Mouse (Mus musculus) liver, embryonic 13.5 days (tissue): ENCODE data around the gene Cbr3. TPM values are rescaled to one million over a fixed set of nuclear protein-coding genes. Genes with fewer than 3 reads are reported as not detected.
"Not testable (repeated sequence)": the region's sequence is repeated elsewhere in the genome, so short reads cannot be mapped to it uniquely, and the experiment has no call there.

ENCODE experiments used
- ATAC-seq: fragments of 200-750 bp; cut with Nextera tagmentation; 2 replicates; pipeline ENCODE4 v1.8.0; 2017; ENCODE audit warnings: low read depth, mild to moderate bottlenecking, moderate number of reproducible peaks, moderate library complexity
- DNase-seq: peaks from one replicate; pipeline ENCODE4 v3.0.0; 2022
- H3K27ac ChIP-seq: fragments of 300-500 bp; sonication (generic); 2 replicates; pipeline ENCODE4 v1.5.1; 2015; ENCODE audit warnings: moderate library complexity, mild to moderate bottlenecking, inconsistent platforms
- H3K27me3 ChIP-seq: fragments of 300-500 bp; sonication (generic); 2 replicates; pipeline ENCODE4 v1.6.1; 2015; ENCODE audit warnings: mild to moderate bottlenecking, inconsistent platforms
- H3K36me3 ChIP-seq: fragments of 300-500 bp; sonication (generic); 2 replicates; pipeline ENCODE4 v1.6.1; 2015; ENCODE audit warnings: mild to moderate bottlenecking, inconsistent platforms
- H3K4me1 ChIP-seq: fragments of 300-500 bp; sonication (generic); replicated peaks from 2 replicates; pipeline ENCODE4 v1.6.1; 2015; ENCODE audit warnings: inconsistent platforms
- H3K4me2 ChIP-seq: fragments of 300-500 bp; sonication (generic); 2 replicates; pipeline ENCODE4 v1.6.1; 2015; ENCODE audit warnings: inconsistent platforms, mild to moderate bottlenecking, moderate library complexity
- H3K4me3 ChIP-seq: fragments of 300-500 bp; sonication (generic); replicated peaks from 2 replicates; pipeline ENCODE4 v1.5.1; 2015; ENCODE audit warnings: mild to moderate bottlenecking, inconsistent platforms
- H3K9ac ChIP-seq: fragments of 300-500 bp; sonication (generic); 2 replicates; pipeline ENCODE4 v1.6.1; 2015; ENCODE audit warnings: mild to moderate bottlenecking, inconsistent platforms
- H3K9me3 ChIP-seq: fragments of 300-500 bp; sonication (generic); replicated peaks from 2 replicates; pipeline ENCODE4 v1.6.1; 2016; ENCODE audit warnings: inconsistent platforms
- WGBS: fragments of 180-500 bp; shearing (Covaris S2); methylation state at CpG from one replicate; pipeline ENCODE4 v1.1.7; 2015; ENCODE audit not compliant: insufficient replicate concordance; 5-methylcytosine and 5-hydroxymethylcytosine counted together
- polyA plus RNA-seq: library from polyadenylated mRNA; unstranded; fragments of >200 nt; fragmentation: Nextera tagmentation; extraction: Ambion mirVana; gene quantifications from 2 replicates; pipeline ENCODE4 v1.2.1, GENCODE M21; 2015

Gene Cbr3
- polyA plus RNA-seq, 1 experiment from 2014 or later = 0.16 TPM

DNA sequence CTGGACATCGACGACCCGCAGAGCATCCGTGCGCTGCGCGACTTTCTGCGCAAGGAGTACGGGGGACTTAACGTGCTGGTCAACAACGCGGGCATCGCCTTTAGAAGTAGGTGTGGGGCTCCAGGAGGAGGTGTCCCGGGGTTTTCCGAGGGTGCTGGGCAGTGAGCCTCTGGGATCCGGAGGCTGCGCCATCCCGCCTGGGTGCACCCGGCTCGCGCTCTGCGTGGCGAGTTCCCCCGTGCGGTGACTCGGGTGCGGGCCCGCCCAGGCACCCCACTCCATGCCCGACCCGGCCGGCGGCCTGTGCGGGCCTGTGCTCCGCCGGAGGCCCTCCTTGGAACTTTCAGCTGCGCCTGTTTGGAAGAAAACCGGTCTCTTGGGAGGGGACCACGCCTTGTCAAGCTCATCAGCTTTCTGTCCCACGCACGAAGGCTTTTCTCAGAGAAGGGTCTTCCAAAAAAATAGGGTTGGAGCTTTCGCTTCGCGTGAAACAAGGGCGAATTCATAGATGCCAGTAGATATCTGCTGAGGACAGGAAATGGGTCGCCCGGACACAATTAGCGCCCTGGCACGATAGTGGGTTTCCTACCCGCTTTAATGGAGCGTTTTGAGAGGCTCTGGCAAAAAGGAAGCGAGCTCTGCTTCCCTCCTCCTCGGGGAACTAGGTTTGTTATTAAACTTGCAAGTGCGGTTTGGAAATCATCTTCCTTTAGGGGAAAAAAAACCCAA lies 657 bp downstream of the Cbr3 start:
- Histone ChIP-seq H3K4me2 (peak overlapping the region; percentile 71), H3K4me3 (peak overlapping the region; percentile 48), H3K36me3 (no peaks in the 10 kb centered on the region), H3K27ac (no peak overlapping the region), H3K4me1 (peaks cover 16% of the 10 kb centered on the region), H3K9me3 (peaks cover 4% of the 10 kb centered on the region; the same call in 1 of the 2 replicates), H3K9ac (0 out of 2 replicates have a peak overlapping the region, but pooled peaks have one; percentile 17), H3K27me3 (peaks cover 72% of the 10 kb centered on the region)
- ATAC-seq (no peak), DNase-seq (no peak)
- under 1% methylated on average over 53 of the region's 53 CpGs for WGBS

DNA sequence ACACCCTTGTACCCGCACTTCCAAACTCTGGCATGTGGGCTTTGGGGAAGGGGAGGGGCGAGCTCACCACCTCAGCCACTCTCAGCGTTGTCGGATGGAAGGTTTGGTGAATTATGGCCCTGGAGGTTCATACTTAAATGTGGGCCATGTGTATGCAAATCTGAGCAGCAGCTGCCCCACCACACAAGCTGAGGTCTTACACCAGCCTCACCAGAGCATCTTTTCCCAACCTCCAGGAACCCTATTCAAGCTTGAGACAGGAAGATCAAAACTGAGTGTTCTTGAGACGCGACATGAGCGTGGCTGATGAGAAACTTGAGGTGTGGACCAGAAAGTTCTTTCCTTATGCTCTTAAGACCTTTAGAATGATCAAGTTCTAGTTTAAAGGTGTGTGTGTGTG lies 1.4 kb downstream of the Cbr3 start:
- H3K27ac ChIP-seq = no peak overlapping the region
- peak overlapping the region; percentile 71; the same call in 1 of the 2 replicates for H3K4me2 ChIP-seq
- H3K4me3 ChIP-seq = no peak overlapping the region
- H3K9me3 ChIP-seq = peaks cover 4% of the 10 kb centered on the region; the same call in 1 of the 2 replicates
- H3K27me3 ChIP-seq = peaks cover 65% of the 10 kb centered on the region
- ATAC-seq (no peak), DNase-seq (no peak)
- 26% methylated on average over 7 of the region's 7 CpGs for WGBS
- H3K36me3 ChIP-seq = no peaks in the 10 kb centered on the region
- H3K4me1 ChIP-seq = peaks cover 16% of the 10 kb centered on the region
- no peak overlapping the region for H3K9ac ChIP-seq

DNA sequence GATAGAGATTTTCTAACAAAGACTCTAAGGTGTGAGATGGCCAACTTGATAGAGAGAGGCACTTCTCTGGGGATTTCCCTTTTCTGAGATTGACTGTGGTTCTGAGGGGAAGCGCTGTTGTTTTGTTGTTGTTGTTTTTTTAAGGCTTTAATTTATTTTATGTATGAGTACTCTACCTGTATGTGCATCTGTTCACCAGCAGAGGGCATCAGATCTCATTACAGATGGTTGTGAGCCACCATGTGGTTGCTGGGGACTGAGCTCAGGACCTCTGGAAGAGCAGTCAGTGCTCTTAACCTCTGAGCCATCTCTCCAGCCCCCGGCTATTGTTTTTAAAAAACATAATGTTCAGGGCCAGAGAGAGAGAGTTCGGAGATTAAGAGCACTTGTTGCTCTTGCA lies 2.8 kb downstream of the Cbr3 start:
- H3K27ac ChIP-seq, H3K4me2 ChIP-seq, ATAC-seq, H3K9ac ChIP-seq, H3K36me3 ChIP-seq, H3K9me3 ChIP-seq, DNase-seq, H3K4me3 ChIP-seq: not testable (repeated sequence)
- Histone ChIP-seq H3K4me1 (peaks cover 16% of the 10 kb centered on the region), H3K27me3 (peaks cover 53% of the 10 kb centered on the region)
- WGBS = 71% methylated on average over 3 of the region's 3 CpGs

DNA sequence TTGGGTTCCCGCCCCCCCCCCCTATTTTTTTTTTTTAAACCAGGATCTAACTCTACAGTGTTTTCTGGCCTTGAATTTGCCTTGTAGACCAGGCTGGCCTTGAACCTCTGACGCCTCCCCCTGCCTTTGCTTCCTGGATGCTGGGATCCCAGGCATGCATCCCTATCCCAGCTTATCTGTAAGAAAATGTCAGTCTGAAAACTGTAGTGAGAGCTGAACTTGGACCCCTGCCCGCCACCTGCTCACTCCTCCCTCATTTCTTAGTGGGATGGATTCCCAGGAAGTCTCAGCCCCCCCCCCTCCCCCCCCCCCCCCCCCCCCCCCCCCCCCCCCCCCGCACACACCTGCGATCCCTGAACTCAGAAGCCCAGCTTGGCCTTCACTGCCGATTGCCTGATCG lies 3.4 kb downstream of the Cbr3 start:
- ATAC-seq = no peak
- peaks cover 16% of the 10 kb centered on the region for H3K4me1 ChIP-seq
- no peak overlapping the region for H3K27ac ChIP-seq
- DNase-seq = no peak
- no peaks in the 10 kb centered on the region for H3K36me3 ChIP-seq
- H3K9ac ChIP-seq = no peak overlapping the region
- WGBS = 66% methylated on average over 6 of the region's 7 CpGs
- peaks cover 47% of the 10 kb centered on the region for H3K27me3 ChIP-seq
- H3K9me3 ChIP-seq = peaks cover 4% of the 10 kb centered on the region; the same call in 1 of the 2 replicates
- no peak overlapping the region for H3K4me2 ChIP-seq
- H3K4me3 ChIP-seq = no peak overlapping the region

DNA sequence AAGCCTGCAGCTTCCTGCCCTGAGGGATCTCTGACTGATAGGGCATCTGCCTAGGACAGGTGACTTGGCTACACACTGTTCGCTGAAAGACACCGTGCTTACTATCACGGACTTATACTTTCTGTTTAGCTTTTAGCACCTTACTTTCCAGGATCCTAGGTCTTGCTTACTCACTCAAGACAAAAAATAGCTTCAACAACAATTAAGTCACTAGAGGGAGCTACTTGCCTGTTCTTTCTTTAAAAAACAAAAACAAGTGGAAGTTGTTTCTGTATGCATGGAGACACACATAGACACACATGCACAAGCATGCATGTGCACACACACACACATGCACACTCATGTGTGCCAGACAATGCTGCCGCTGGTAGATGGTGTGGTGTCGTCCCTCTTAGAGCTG lies 3.9 kb downstream of the Cbr3 start:
- Histone ChIP-seq H3K36me3 (no peaks in the 10 kb centered on the region), H3K4me2 (peak overlapping the region; percentile 32), H3K27ac (no peak overlapping the region), H3K27me3 (peaks cover 42% of the 10 kb centered on the region), H3K4me3 (no peak overlapping the region), H3K9me3 (peaks cover 4% of the 10 kb centered on the region; the same call in 1 of the 2 replicates), H3K4me1 (peaks cover 16% of the 10 kb centered on the region), H3K9ac (no peak overlapping the region)
- DNase-seq = no peak
- ATAC-seq = no peak
- WGBS = 26% methylated on average over 5 of the region's 5 CpGs

DNA sequence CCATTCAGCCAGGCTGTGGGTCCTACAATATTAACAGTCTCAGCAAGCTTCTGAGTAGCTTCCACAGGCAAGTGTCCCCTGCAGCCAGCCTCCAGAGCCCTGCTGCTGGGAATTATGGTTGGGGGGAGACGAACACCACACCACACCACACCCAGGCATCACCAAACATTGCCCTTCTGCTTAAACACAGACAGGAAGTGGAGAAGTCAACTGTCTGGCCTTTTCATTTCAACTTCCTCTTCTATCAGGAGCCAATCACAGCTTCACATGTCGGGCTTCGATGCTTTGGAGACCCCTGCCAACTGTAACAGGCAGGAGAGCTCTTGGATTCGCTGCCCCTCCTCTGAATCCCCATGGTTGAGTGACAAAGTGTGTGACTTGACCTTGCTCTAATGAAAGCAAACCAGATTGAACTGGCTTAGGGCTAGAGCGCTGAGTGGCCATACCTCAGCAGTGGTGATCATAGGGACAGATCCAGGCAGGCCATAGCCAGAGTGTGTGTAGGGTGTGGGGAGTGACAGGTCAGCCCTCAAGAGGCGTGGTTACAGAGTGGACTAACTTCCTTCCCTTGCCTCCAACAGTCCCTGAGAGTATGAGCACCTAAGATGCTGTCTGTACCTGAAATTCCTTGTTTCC lies 8.3 kb downstream of the Cbr3 start:
- no peaks in the 10 kb centered on the region for H3K9me3 ChIP-seq
- H3K4me2 ChIP-seq = no peak overlapping the region
- DNase-seq (no peak), ATAC-seq (no peak)
- WGBS = 39% methylated on average over 6 of the region's 6 CpGs
- H3K27ac ChIP-seq = no peak overlapping the region
- H3K4me3 ChIP-seq = no peak overlapping the region
- H3K9ac ChIP-seq = no peak overlapping the region
- no peaks in the 10 kb centered on the region for H3K4me1 ChIP-seq
- H3K27me3 ChIP-seq = no peaks in the 10 kb centered on the region
- H3K36me3 ChIP-seq = no peaks in the 10 kb centered on the region

DNA sequence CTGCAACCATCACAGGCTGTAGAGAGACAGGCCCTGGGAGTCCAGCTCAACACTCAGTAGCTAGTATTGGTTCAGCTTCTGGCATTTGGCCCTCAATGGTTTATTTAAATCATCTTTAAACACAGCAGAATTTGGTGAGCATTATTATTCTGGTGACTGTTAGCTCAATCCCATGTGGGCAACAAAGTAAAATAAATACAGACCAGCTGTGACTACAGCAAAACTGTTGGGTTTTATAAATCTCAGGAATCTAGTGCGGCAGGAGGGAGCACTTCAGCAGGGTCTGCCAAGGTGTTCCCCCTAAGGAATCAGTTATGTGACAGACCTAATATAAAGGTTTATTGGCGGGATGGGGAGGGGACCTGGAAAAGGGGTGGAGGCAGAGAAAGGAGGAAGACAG lies 9.7 kb downstream of the Cbr3 start:
- Histone ChIP-seq H3K36me3 (no peaks in the 10 kb centered on the region), H3K9ac (no peak overlapping the region), H3K27ac (no peak overlapping the region), H3K27me3 (no peaks in the 10 kb centered on the region), H3K9me3 (no peaks in the 10 kb centered on the region), H3K4me2 (no peak overlapping the region), H3K4me3 (no peak overlapping the region), H3K4me1 (no peaks in the 10 kb centered on the region)
- no peak for DNase-seq
- no peak for ATAC-seq
- WGBS = 61% methylated on average over 2 of the region's 2 CpGs

DNA sequence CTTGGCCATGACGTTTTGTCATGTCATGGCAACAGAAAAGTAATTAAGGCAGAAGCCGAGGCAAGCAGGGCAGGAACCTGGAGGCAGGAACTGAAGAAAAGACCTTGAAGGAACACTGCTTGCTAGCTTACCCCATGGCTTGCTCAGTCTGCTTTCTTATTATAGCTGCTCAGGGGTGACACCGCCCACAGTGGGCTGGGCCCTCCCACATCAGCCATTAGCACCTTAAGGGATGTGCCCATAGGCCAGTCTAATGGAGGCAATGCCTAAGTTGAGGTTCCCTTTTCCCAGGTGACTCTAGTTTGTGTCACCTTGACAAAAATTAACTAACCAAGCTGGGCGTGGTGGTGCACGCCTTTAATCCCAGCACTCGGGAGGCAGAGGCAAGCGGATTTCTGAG lies 24.1 kb downstream of the Cbr3 start:
- H3K36me3 ChIP-seq = no peaks in the 10 kb centered on the region
- no peak overlapping the region for H3K9ac ChIP-seq
- no peak overlapping the region for H3K4me3 ChIP-seq
- 76% methylated on average over 7 of the region's 7 CpGs for WGBS
- ATAC-seq = no peak
- no peak overlapping the region for H3K27ac ChIP-seq
- no peaks in the 10 kb centered on the region for H3K9me3 ChIP-seq
- no peak for DNase-seq
- H3K4me1 ChIP-seq = peaks cover 12% of the 10 kb centered on the region
- no peak overlapping the region for H3K4me2 ChIP-seq
- no peaks in the 10 kb centered on the region for H3K27me3 ChIP-seq

DNA sequence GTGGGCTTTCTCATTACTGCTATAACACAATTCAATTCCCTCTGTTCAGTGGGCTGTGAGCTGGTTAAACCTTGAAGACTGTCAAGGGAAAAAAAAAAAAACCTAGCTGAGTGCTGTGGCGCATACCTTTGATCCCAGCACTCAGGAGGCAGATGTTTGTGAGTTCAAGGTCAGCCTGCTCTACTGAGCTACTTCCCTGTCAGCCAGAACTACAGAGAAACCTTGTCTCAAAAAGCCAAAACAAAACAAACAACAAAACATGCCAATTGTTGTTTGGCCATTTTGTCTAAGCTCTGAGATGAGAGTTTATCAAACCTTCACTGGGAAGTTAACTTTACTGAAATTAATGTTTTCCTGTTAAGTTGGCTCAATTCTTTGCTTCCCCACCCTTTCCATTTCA lies 26.2 kb downstream of the Cbr3 start:
- DNase-seq (no peak), ATAC-seq (no peak)
- H3K4me1 ChIP-seq = peaks cover 30% of the 10 kb centered on the region
- H3K27ac ChIP-seq = no peak overlapping the region
- no peak overlapping the region for H3K4me2 ChIP-seq
- H3K36me3 ChIP-seq = no peaks in the 10 kb centered on the region
- 90% methylated on average over 1 of the region's 1 CpGs for WGBS
- no peaks in the 10 kb centered on the region for H3K27me3 ChIP-seq
- H3K9me3 ChIP-seq = no peaks in the 10 kb centered on the region
- H3K9ac ChIP-seq = no peak overlapping the region
- no peak overlapping the region for H3K4me3 ChIP-seq

DNA sequence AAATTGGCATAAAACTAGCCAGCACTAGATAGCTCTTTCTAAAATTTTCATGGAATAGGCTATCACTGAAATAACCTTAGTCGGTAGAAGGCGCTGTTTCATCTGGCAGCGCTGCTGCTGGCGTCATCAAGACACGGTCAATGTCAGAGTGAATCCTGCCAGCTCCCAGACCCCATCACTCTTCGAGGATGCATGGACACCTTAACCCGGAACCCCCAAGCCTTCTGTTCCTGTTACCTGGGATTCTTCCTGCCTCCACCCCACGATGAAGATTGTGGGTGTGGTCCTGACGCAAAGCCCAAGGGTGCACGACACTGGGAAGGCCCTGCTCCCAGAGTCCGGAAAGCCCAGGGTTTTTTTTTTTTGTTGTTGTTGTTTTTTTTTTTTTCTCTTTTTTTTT lies 27.9 kb downstream of the Cbr3 start:
- H3K4me1 ChIP-seq = peaks cover 47% of the 10 kb centered on the region
- under 1% methylated on average over 11 of the region's 11 CpGs for WGBS
- peak overlapping the region; percentile 81 for H3K4me3 ChIP-seq
- H3K36me3 ChIP-seq = no peaks in the 10 kb centered on the region
- H3K9me3 ChIP-seq = no peaks in the 10 kb centered on the region
- peak; percentile 14 for ATAC-seq
- peak overlapping the region; percentile 44; the same call in 1 of the 2 replicates for H3K9ac ChIP-seq
- no peaks in the 10 kb centered on the region for H3K27me3 ChIP-seq
- DNase-seq = peak; percentile 71
- H3K4me2 ChIP-seq = peak overlapping the region; percentile 100
- H3K27ac ChIP-seq = peak overlapping the region; percentile 82

DNA sequence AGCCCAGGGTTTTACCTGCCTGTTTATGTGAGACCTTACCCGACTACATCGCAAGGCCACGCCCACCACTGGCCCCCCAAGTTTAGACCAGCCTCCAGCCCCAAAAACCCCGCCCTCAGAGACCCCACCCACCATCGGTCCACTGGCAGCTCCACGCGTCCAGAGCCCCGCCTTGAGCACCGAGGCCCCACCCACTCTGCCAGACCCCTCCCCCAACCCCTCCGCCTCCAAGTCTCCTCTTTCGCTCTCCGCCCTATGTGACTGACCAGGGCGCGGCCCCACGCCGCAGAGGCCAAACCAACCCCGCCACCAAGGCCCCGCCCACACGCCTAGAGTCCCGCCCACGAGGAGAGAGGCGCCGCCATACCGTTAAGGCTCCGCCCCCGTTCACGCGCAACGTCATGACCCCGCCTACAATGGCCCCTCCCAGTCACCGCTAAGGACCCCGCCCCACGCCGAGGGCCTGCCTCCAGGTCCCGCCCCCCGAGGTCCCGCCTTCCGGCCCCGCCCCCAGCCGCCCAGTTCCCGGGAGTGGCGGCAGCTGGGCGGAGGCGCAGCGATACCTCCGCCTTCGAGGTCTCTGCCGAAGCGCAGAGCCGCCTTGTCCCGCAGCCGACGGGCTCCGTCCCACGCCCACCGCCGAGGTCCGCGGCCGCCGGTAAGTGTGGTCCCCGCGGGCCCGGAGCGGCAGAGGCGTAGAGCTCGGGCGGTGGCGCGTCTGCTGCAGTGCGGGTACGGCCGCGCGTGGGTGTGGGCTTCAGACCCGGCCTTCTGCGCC lies 28.6 kb downstream of the Cbr3 start, which contains the start of gene Dop1b:
Gene Dop1b (plus strand): TSS at position 494 of the 778 bp plus-strand sequence.
- Histone ChIP-seq H3K9ac (peak within 1 kb of the TSS; percentile 96), H3K36me3 (no peaks in the 10 kb centered on the region), H3K9me3 (no peaks in the 10 kb centered on the region), H3K27ac (peak within 1 kb of the TSS; percentile 91), H3K4me2 (peak within 1 kb of the TSS; percentile 100), H3K4me1 (peaks cover 50% of the 10 kb centered on the region), H3K4me3 (peak within 1 kb of the TSS; percentile 81), H3K27me3 (no peaks in the 10 kb centered on the region)
- WGBS = under 1% methylated on average over 76 of the region's 77 CpGs
- DNase-seq (peak; percentile 97), ATAC-seq (peak; percentile 86)
